Mouse (Mus musculus) hindbrain, embryonic 16.5 days (tissue): ENCODE measurements around the gene Zdhhc19. TPM values are rescaled to one million over a fixed set of nuclear protein-coding genes. Genes with fewer than 3 reads are reported as not detected.

ENCODE experiments used
- ATAC-seq: fragments of 200-750 bp; cut with Nextera tagmentation; 2 replicates; pipeline ENCODE4 v1.8.0; 2017; ENCODE audit warnings: moderate TSS enrichment, moderate library complexity
- H3K27ac ChIP-seq: fragments of 300-500 bp; sonication (generic); 2 replicates; pipeline ENCODE4 v1.5.1; 2014; ENCODE audit warnings: low read depth, mild to moderate bottlenecking, control low read depth, low read length, moderate library complexity
- H3K27me3 ChIP-seq: fragments of 300-500 bp; sonication (generic); replicated peaks from 2 replicates; pipeline ENCODE4 v1.6.1; 2014; ENCODE audit warnings: low read length; ENCODE audit not compliant: control insufficient read depth, insufficient read depth
- H3K36me3 ChIP-seq: fragments of 300-500 bp; sonication (generic); 2 replicates; pipeline ENCODE4 v1.6.1; 2014; ENCODE audit warnings: mild to moderate bottlenecking, low read length, moderate library complexity, mixed read lengths; ENCODE audit not compliant: control insufficient read depth, insufficient read depth
- H3K4me1 ChIP-seq: fragments of 300-500 bp; sonication (generic); 2 replicates; pipeline ENCODE4 v1.6.1; 2014; ENCODE audit warnings: low read depth, low read length; ENCODE audit not compliant: control insufficient read depth, insufficient read depth
- H3K4me2 ChIP-seq: fragments of 300-500 bp; sonication (generic); 2 replicates; pipeline ENCODE4 v1.6.1; 2014; ENCODE audit warnings: mild to moderate bottlenecking, low read length, control low read depth, moderate library complexity
- H3K4me3 ChIP-seq: fragments of 300-500 bp; sonication (generic); 2 replicates; pipeline ENCODE4 v1.5.1; 2014; ENCODE audit warnings: mild to moderate bottlenecking, low read length, control low read depth, moderate library complexity
- H3K9ac ChIP-seq: fragments of 300-500 bp; sonication (generic); 2 replicates; pipeline ENCODE4 v1.6.1; 2014; ENCODE audit warnings: low read depth, mild to moderate bottlenecking, control low read depth, low read length, moderate library complexity
- H3K9me3 ChIP-seq: fragments of 300-500 bp; sonication (generic); 2 replicates; pipeline ENCODE4 v1.6.1; 2014; ENCODE audit warnings: mild to moderate bottlenecking, low read length, moderate library complexity; ENCODE audit not compliant: control insufficient read depth
- WGBS: fragments of 180-500 bp; shearing (Covaris S2); extraction: QIAGEN DNeasy Blood & Tissue Kit; methylation state at CpG from one replicate; pipeline ENCODE4 v1.1.7; 2014; 5-methylcytosine and 5-hydroxymethylcytosine counted together
- polyA plus RNA-seq: library from polyadenylated mRNA; unstranded; fragments of >200 nt; fragmentation: Nextera tagmentation; extraction: Ambion mirVana; gene quantifications from 2 replicates; pipeline ENCODE4 v1.2.1, GENCODE M21; 2015

Gene Zdhhc19
- polyA plus RNA-seq, 1 experiment from 2014 or later = not detected

- Histone ChIP-seq H3K36me3 (no peaks in the 10 kb centered on the region), H3K27me3 (no peaks in the 10 kb centered on the region; the same call in 1 of the 2 replicates), H3K4me3 (no peak overlapping the region), H3K27ac (no peak overlapping the region), H3K4me2 (no peak overlapping the region), H3K4me1 (no peaks in the 10 kb centered on the region), H3K9me3 (no peaks in the 10 kb centered on the region), H3K9ac (no peak overlapping the region)
- no peak for ATAC-seq
- 81% methylated on average over 8 of the region's 8 CpGs for WGBS
Observed at GRCm38 (mm10) chr16:32591521-32591920, 95.5 kb downstream of the Zdhhc19 start.

- Histone ChIP-seq H3K27me3 (no peaks in the 10 kb centered on the region; the same call in 1 of the 2 replicates), H3K9ac (no peak overlapping the region), H3K4me2 (no peak overlapping the region), H3K36me3 (no peaks in the 10 kb centered on the region), H3K27ac (no peak overlapping the region), H3K4me3 (no peak overlapping the region), H3K4me1 (no peaks in the 10 kb centered on the region), H3K9me3 (no peaks in the 10 kb centered on the region)
- no peak for ATAC-seq
- WGBS = 90% methylated on average over 5 of the region's 5 CpGs
Observed at GRCm38 (mm10) chr16:32593283-32593805, 97.3 kb downstream of the Zdhhc19 start.

GRCm38 (mm10) chr16:32593916-32594315 is 97.9 kb downstream of the Zdhhc19 start:
- Histone ChIP-seq H3K27ac (no peak overlapping the region), H3K4me1 (no peaks in the 10 kb centered on the region), H3K4me2 (no peak overlapping the region), H3K9me3 (no peaks in the 10 kb centered on the region), H3K36me3 (no peaks in the 10 kb centered on the region), H3K4me3 (no peak overlapping the region), H3K9ac (no peak overlapping the region), H3K27me3 (no peaks in the 10 kb centered on the region; the same call in 1 of the 2 replicates)
- no peak for ATAC-seq
- 81% methylated on average over 5 of the region's 5 CpGs for WGBS

- no peak overlapping the region for H3K9ac ChIP-seq
- H3K9me3 ChIP-seq = no peaks in the 10 kb centered on the region
- no peak overlapping the region for H3K27ac ChIP-seq
- H3K4me3 ChIP-seq = no peak overlapping the region
- no peak for ATAC-seq
- no peaks in the 10 kb centered on the region for H3K4me1 ChIP-seq
- H3K4me2 ChIP-seq = no peak overlapping the region
- 87% methylated on average over 5 of the region's 5 CpGs for WGBS
- no peaks in the 10 kb centered on the region; the same call in 1 of the 2 replicates for H3K27me3 ChIP-seq
- no peaks in the 10 kb centered on the region for H3K36me3 ChIP-seq
Observed at GRCm38 (mm10) chr16:32594701-32595100, 98.6 kb downstream of the Zdhhc19 start.

GRCm38 (mm10) chr16:32595142-32595855 is 99.2 kb downstream of the Zdhhc19 start:
- 87% methylated on average over 10 of the region's 10 CpGs for WGBS

GRCm38 (mm10) chr16:32597909-32598381 is 101.9 kb downstream of the Zdhhc19 start:
- H3K4me3 ChIP-seq = no peak overlapping the region
- H3K27me3 ChIP-seq = no peaks in the 10 kb centered on the region
- H3K4me1 ChIP-seq = no peaks in the 10 kb centered on the region
- no peak overlapping the region for H3K9ac ChIP-seq
- peak overlapping the region; percentile 57; the same call in 1 of the 2 replicates for H3K27ac ChIP-seq
- ATAC-seq = peak; percentile 95
- H3K36me3 ChIP-seq = no peaks in the 10 kb centered on the region
- H3K9me3 ChIP-seq = no peaks in the 10 kb centered on the region
- H3K4me2 ChIP-seq = 0 out of 2 replicates have a peak overlapping the region, but pooled peaks have one; percentile 10
- 33% methylated on average over 4 of the region's 4 CpGs for WGBS

More at GRCm38 (mm10) chr16:32595142-32595855, 99.2 kb downstream of the Zdhhc19 start:
- H3K9me3 ChIP-seq = no peaks in the 10 kb centered on the region
- no peak overlapping the region for H3K9ac ChIP-seq
- ATAC-seq = no peak
- no peaks in the 10 kb centered on the region for H3K27me3 ChIP-seq
- H3K27ac ChIP-seq = no peak overlapping the region
- H3K36me3 ChIP-seq = no peaks in the 10 kb centered on the region
- H3K4me2 ChIP-seq = no peak overlapping the region
- H3K4me3 ChIP-seq = no peak overlapping the region
- H3K4me1 ChIP-seq = no peaks in the 10 kb centered on the region

- 86% methylated on average over 1 of the region's 1 CpGs for whole genome bisulfite sequencing
- H3K9me3 ChIP-seq = no peaks in the 10 kb centered on the region
- H3K4me3 ChIP-seq = no peak overlapping the region
- no peak overlapping the region for H3K27ac ChIP-seq
- no peak overlapping the region for H3K9ac ChIP-seq
- ATAC-seq = no peak
- H3K27me3 ChIP-seq = no peaks in the 10 kb centered on the region
- no peaks in the 10 kb centered on the region for H3K4me1 ChIP-seq
- H3K4me2 ChIP-seq = no peak overlapping the region
- H3K36me3 ChIP-seq = no peaks in the 10 kb centered on the region
Observed at GRCm38 (mm10) chr16:32599151-32599550, 103.1 kb downstream of the Zdhhc19 start.

- H3K4me1 ChIP-seq = no peaks in the 10 kb centered on the region
- 79% methylated on average over 3 of the region's 3 CpGs for WGBS
- no peak overlapping the region for H3K27ac ChIP-seq
- no peaks in the 10 kb centered on the region for H3K36me3 ChIP-seq
- no peak overlapping the region for H3K4me3 ChIP-seq
- no peaks in the 10 kb centered on the region for H3K27me3 ChIP-seq
- H3K4me2 ChIP-seq = no peak overlapping the region
- H3K9ac ChIP-seq = no peak overlapping the region
- H3K9me3 ChIP-seq = no peaks in the 10 kb centered on the region
- ATAC-seq = no peak
Observed at GRCm38 (mm10) chr16:32602193-32602685, 106.2 kb downstream of the Zdhhc19 start.

GRCm38 (mm10) chr16:32607562-32608343 is 111.7 kb downstream of the Zdhhc19 start:
- Histone ChIP-seq H3K4me1 (peaks cover 8% of the 10 kb centered on the region), H3K4me3 (no peak overlapping the region; the same call in 1 of the 2 replicates), H3K36me3 (no peaks in the 10 kb centered on the region), H3K9me3 (no peaks in the 10 kb centered on the region), H3K4me2 (peak overlapping the region; percentile 70), H3K27ac (no peak overlapping the region; the same call in 1 of the 2 replicates), H3K27me3 (no peaks in the 10 kb centered on the region), H3K9ac (no peak overlapping the region; the same call in 1 of the 2 replicates)
- no peak for ATAC-seq
- WGBS = 56% methylated on average over 7 of the region's 7 CpGs
